Mouse (Mus musculus): Measurements from ENCODE around the gene Nkain2. TPM values are rescaled to one million over a fixed set of nuclear protein-coding genes. Genes with fewer than 3 reads are reported as not detected.
"Not testable (repeated sequence)": the region's sequence is repeated elsewhere in the genome, so short reads cannot be mapped to it uniquely, and the experiment has no call there.

Gene Nkain2
- under 1 TPM in 1 of 2 experiments, not detected in 1; 0.34 TPM for polyA plus RNA-seq (2017; shearing (Covaris generic))

- ATAC-seq, result no peak
These were observed at the start of gene Nkain2 for GRCm38 (mm10) chr10:32889652-32890506. Gene Nkain2 (minus strand): TSS chr10:32890462.

GRCm38 (mm10) chr10:32939853-32940252 lies 49.6 kb upstream of the Nkain2 start:
- ATAC-seq, result no peak

GRCm38 (mm10) chr10:32895093-32895492 lies 4.8 kb upstream of the Nkain2 start:
- ATAC-seq, result no peak

- ATAC-seq, result no peak
These were observed 357 bp upstream of the Nkain2 start for GRCm38 (mm10) chr10:32890507-32891131.

GRCm38 (mm10) chr10:32881977-32882376 lies 8.3 kb downstream of the Nkain2 start:
- no peak for ATAC-seq

- no peak for ATAC-seq
These were observed 19.4 kb downstream of the Nkain2 start for GRCm38 (mm10) chr10:32870691-32871406.

GRCm38 (mm10) chr10:32869541-32869940 lies 20.7 kb downstream of the Nkain2 start:
- no peak for ATAC-seq

GRCm38 (mm10) chr10:32815210-32815883 lies 74.9 kb downstream of the Nkain2 start:
- no peak for ATAC-seq

- no peak for ATAC-seq
These were observed 94.0 kb downstream of the Nkain2 start for GRCm38 (mm10) chr10:32796215-32796614.

- no peak for ATAC-seq
These were observed 99.7 kb downstream of the Nkain2 start for GRCm38 (mm10) chr10:32790541-32790940.

GRCm38 (mm10) chr10:32782732-32783359 lies 107.4 kb downstream of the Nkain2 start:
- ATAC-seq, result no peak

- ATAC-seq, result no peak
These were observed 151.3 kb downstream of the Nkain2 start for GRCm38 (mm10) chr10:32738989-32739388.

- not testable (repeated sequence) for ATAC-seq
These were observed 183.7 kb downstream of the Nkain2 start for GRCm38 (mm10) chr10:32706579-32706978.

GRCm38 (mm10) chr10:32696661-32697060 lies 193.6 kb downstream of the Nkain2 start:
- no peak for ATAC-seq

- no peak for ATAC-seq
These were observed 205.7 kb downstream of the Nkain2 start for GRCm38 (mm10) chr10:32684548-32684947.

- ATAC-seq, result no peak
These were observed 250.0 kb downstream of the Nkain2 start for GRCm38 (mm10) chr10:32640256-32640655.

GRCm38 (mm10) chr10:32639173-32639572 lies 251.1 kb downstream of the Nkain2 start:
- ATAC-seq, result no peak

- ATAC-seq, result no peak
These were observed 259.2 kb downstream of the Nkain2 start for GRCm38 (mm10) chr10:32631043-32631442.

GRCm38 (mm10) chr10:32604448-32604847 lies 285.8 kb downstream of the Nkain2 start:
- no peak for ATAC-seq

- no peak for ATAC-seq
These were observed 287.5 kb downstream of the Nkain2 start for GRCm38 (mm10) chr10:32602798-32603197.

GRCm38 (mm10) chr10:32594998-32595397 lies 295.3 kb downstream of the Nkain2 start:
- no peak for ATAC-seq

- no peak for ATAC-seq
These were observed 313.0 kb downstream of the Nkain2 start for GRCm38 (mm10) chr10:32577276-32577580.
